Mouse (Mus musculus) ovary, adult 18-20 months (tissue): ENCODE measurements around the gene 2510002D24Rik.
A peak's percentile ranks its signal among the peaks of the same experiment; 100 is the strongest.
"Not testable (repeated sequence)": the region's sequence is repeated elsewhere in the genome, so short reads cannot be mapped to it uniquely, and the experiment has no call there.

Experiments used
- DNase-seq: peaks from one replicate; pipeline ENCODE4 v3.0.0; 2022; ENCODE audit warnings: low spot score, mixed read lengths

The 2510002D24Rik gene

DNA sequence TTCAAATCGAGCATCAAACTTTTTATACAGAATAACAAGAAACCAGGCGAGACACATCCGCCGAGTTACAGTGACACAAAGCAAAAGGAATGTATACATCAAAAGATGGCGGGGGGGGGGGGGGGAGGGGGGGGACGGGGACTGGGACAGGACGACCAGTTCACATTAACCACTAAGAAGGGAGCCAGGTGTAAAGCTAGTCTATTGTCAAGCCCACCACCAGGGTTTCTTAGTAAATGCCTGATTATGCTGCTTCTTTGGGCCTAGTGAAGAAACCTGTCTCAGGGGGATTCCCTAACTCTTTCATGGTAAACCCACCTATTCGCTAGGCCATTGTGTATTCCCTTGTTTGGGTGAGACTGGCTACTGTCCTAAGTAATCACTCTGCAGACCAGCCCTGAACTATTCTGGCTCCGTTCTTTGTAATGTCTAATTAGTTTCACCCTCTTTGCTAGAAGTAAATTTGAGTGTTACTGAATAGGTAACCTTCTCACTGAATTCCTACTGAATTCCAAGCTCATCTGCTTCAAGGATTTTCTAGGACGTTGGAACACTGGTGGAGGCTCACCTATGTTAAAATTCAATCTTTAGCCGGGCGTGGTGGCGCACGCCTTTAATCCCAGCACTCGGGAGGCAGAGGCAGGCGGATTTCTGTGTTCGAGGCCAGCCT, 13.3 kb downstream of the 2510002D24Rik start:
- DNase-seq = not testable (repeated sequence)

DNA sequence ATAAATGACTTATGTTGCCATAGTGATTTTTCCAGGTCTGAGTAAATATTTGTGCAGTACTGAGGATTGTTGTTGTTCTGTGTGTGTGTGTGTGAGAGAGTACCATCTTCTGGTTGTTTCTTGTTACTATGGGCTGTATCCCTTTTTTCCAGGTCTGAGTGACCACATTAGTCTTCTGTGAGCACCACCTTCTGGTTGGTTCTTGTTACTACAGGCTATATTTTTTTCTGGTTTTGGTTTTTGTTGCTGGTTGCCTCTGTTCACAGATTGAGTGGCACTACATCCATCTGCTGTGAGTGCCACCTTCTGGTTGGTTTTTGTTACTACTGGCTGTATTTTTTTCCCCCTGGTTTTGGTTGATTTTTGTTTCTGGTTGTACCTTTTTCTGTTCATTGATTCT, 22.2 kb downstream of the 2510002D24Rik start:
- no peak for DNase-seq

DNA sequence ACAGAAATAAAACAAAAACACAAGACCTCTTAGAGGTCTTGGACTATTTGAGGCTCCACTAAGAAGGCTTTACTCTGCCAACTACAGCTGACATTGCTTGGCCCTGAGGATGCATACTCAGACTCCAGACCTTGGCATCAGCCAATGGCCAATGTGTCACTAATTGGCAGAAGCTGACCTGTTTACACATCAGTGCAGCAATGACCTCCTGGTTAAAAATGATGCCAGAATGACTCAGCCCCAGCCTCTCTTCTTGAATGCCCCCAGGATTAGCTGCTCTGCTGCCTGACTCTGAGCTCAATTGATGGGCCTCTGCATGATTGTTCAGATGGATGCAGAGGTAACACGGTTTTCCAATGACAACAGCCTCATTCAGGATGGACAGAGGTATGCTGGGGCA, 23.8 kb downstream of the 2510002D24Rik start:
- peak; percentile 54 for DNase-seq

- DNase-seq = not testable (repeated sequence)
Observed at GRCm38 (mm10) chr16:18870495-18870894, 34.1 kb downstream of the 2510002D24Rik start.

DNA sequence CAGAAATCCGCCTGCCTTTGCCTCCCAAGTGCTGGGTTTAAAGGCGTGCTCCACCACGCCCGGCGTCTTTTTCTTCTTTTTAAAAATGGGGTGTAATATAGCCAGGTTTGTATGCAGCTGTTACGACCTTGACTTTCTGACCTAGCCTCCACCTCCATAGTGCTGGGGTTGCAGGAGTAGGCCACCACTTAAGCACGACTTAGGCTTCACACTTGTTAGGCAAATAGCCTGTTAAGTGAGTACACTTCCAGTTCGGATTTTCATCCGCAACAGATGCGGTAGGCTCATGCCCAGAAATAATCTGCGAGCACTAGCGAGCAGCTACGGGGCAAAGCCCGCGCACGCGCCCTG, 39.7 kb downstream of the 2510002D24Rik start:
- DNase-seq = no peak

- DNase-seq = peak; percentile 95
Observed at GRCm38 (mm10) chr16:18876442-18877308, 40.3 kb downstream of the 2510002D24Rik start, which contains the start of the genes Mrpl40 and Hira. Gene Mrpl40, minus strand, starts transcription at chr16:18876862. Gene Hira, plus strand, starts transcription at chr16:18877037.

- DNase-seq = peak; percentile 25
Observed at GRCm38 (mm10) chr16:18877386-18878090, 41.2 kb downstream of the 2510002D24Rik start.

DNA sequence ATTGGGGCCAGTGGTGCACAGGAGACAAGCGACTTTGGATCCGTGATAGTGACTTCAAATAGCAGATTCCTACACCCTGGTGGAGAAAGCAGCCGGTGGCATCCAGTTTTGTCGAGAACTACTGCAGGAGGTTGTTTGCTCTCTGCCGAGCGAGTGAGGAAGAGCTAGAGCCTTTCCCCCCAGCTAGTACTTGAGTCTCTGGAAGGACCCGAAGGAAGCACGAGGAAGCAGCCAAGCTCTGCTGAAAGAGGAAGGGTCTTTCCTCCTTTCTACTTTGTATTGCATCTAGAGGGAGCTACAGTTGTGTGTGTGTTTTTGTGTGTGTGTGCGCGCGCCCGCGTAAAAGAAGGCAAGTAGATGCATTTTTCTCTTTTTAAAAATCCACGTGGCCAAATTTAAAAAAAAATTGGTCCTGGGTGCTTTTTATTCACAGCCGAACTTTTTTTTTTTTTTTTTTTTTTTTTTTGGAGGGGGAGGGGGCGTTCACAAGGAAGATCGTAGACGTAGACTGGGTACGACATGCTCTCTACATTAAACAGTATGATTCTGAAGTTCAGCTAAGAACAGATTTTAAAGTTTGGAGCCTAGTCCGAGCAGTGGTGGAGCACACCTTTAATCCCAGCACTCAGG, 41.8 kb downstream of the 2510002D24Rik start:
- no peak for DNase-seq

GRCm38 (mm10) chr16:18884044-18884443, 47.7 kb downstream of the 2510002D24Rik start:
- no peak for DNase-seq
